ENCODE assay signal across 8 mouse cellular contexts in the genomic region with DNA sequence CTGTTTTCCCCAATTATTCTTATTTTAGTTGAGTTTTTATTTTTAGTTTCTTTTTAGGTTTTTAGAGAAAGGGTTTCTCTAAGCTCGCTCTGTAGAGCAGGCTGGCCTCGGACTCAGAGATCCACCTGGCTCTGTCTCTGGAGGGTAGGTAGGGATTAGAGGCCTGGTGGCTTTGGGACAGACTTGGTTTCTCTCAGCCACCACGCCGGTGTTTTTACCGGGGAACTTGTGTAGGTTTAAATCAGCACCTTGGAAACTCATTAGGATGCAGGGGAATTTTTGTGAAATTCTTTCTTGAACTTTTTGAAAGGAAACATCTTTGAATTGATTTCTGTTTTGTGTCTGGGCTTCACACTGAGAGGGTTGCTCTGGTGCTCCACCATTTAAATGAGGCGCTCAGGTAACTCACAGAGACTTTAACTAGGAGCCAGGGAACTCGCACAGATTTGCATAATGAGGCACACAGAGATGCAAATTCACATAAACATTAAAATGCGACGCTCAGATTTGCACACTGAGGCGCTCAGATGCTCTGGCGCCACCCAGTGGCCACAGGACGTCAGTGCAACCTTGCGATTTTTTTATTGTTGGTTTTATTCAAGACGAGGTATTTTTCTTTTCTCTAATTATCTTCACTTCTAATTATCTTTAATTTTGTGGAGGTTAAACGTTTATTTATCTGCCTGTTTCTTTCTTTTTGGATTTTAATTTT. TPM values are rescaled to one million over a fixed set of nuclear protein-coding genes. Genes with fewer than 3 reads are reported as not detected.
A peak's percentile ranks its signal among the peaks of the same experiment; 100 is the strongest.
DNase-seq lines count a peak whose midpoint lies in the region; TF ChIP-seq lines count a peak whose summit lies in the region.
"Not testable (repeated sequence)": the region's sequence is repeated elsewhere in the genome, so short reads cannot be mapped to it uniquely, and the experiment has no call there.

No protein-coding gene starts in this region.

- DNase-seq in CD4-positive helper T cell, adult 2 months (ENCODE audit: low read depth, low spot score), result peak; percentile 85
- DNase-seq in adrenal gland, adult 2 months, result peak; percentile 62
- peak; percentile 47 for DNase-seq in gastrocnemius, postnatal 10 days
- DNase-seq in kidney, postnatal 10 days, result peak; percentile 80
- peak; percentile 67 to 81 for DNase-seq in lung, adult 18-20 months
- DNase-seq in thymus, postnatal 14 days, result peak; percentile 74

- not testable (repeated sequence) for H3K4me3 ChIP-seq in cortical plate, adult 2 months (ENCODE audit: insufficient read depth, low read length); olfactory bulb, adult 2 months (ENCODE audit: insufficient read depth, low read depth, low read length)

- not testable (repeated sequence) for TF ChIP-seq CTCF in cortical plate, adult 2 months (IDR thresholded peaks at IDR 0.05; ENCODE audit: extremely low read depth, insufficient read depth, low read length)
- peak; percentile 80 for TF ChIP-seq CTCF in olfactory bulb, adult 2 months (IDR thresholded peaks at IDR 0.05; ENCODE audit: insufficient read depth, low read depth, low read length)

- H3K27ac ChIP-seq in cortical plate, adult 2 months (ENCODE audit: insufficient read depth, low read length), result peak overlapping the region; percentile 57
- H3K27ac ChIP-seq in olfactory bulb, adult 2 months (ENCODE audit: insufficient read depth, low read depth, low read length), result not testable (repeated sequence)

- not testable (repeated sequence) for H3K4me1 ChIP-seq in cortical plate, adult 2 months (ENCODE audit: control insufficient read depth, insufficient read depth, low read length)
- H3K4me1 ChIP-seq in olfactory bulb, adult 2 months (ENCODE audit: control insufficient read depth, insufficient read depth, low read length), result peaks cover 10% of the 10 kb centered on the region

- 49% methylated on average over 15 of the region's 15 CpGs for WGBS in olfactory bulb, adult 2 months

- TF ChIP-seq POLR2A in cortical plate, adult 2 months (IDR thresholded peaks at IDR 0.05; ENCODE audit: extremely low read depth, insufficient read depth, low read length); olfactory bulb, adult 2 months (IDR thresholded peaks at IDR 0.05; ENCODE audit: insufficient read depth, low read depth, low read length): not testable (repeated sequence)

RNA-seq across cellular contexts. Expression of a gene that starts 12.4 kb away (rescaled TPM):
- total RNA-seq in adrenal gland, adult 2 months (2021), result 100 to 1,000 TPM in 1 of 2 experiments, 10 to 100 TPM in 1; 67.4 to 241 TPM
- polyA plus RNA-seq in adrenal gland, adult 2 months (2012; rRNA removed), result 957 and 2,016 TPM in 2 replicates
- 593 and 681 TPM in 2 replicates for polyA plus RNA-seq in cortical plate, adult 2 months (2012; rRNA removed)
- 10 to 100 TPM; 47.0 to 72.9 TPM for total RNA-seq in gastrocnemius, postnatal 10 days (2021)
- not detected in 2 replicates for polyA plus RNA-seq in olfactory bulb, adult 2 months (2012; ENCODE audit: insufficient read depth, insufficient read length, low replicate concordance, missing spikeins)
